Mouse (Mus musculus): ENCODE measurements around the gene Runx2. TPM values are rescaled to one million over a fixed set of nuclear protein-coding genes. Genes with fewer than 3 reads are reported as not detected.

The Runx2 gene
- 2.7 TPM for total RNA-seq (2023)

DNA sequence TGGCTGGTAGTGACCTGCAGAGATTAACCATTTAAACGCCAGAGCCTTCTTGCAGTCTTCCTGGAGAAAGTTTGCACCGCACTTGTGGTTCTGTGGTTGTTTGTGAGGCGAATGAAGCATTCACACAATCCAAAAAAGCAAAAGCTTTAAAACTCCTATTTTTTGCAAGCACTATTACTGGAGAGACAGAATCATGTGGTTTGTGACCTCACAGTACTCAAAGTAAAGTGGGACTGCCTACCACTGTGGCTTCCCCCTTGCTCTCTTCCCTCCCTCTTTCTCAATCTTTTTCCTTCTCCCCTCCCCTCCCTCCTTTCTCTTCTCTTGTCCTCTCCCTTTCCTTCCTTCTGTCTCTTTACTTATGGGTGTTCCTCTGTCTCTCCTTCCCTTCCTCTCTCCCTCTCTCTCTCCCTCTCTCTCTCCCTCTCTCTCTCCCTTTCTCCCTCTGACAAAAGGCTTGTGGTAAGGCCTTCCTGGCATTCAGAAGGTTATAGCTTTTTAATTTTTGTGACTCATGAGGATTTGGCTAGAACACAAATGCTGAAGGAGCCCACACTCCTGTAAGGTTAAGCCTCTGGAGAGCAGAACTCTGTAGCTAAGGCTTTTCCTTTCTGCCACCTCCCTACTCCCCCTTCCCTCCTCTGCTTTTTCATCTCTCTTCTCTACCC, at the start of gene Runx2:
Gene Runx2, minus strand, starts transcription at position 290 of the 668 bp plus-strand sequence.

DNA sequence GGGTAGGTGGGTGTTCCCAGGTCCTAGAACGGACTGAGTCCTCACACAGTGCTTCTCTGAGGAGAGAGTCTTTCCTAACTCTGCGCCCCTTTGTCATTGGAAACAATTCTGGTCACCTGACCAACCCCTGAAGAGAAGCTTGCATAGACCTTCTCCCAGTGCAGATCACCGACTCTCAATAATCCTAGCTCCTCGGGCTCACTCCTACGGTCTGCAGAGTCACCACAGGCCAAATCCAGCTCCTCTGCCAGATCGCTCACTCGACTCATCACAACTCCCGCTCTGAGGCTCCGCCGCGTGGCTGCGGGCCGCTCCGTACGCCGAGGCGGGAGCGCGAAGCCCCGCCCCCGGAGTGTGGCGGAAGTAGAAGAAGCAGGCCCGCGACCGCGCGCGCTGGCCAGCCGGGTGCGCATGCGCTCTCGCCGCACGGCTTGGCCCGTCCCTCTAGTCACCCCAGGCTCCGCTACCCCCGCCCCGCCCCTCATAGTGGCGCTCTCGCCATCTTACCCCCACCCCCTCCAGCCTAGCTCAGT, 37.8 kb downstream of the Runx2 start, which contains the start of gene Supt3:
Gene Supt3, plus strand, starts transcription at position 415 of the 533 bp plus-strand sequence.

Other genes starting within 250 kb of the Runx2 start
- gene Supt3, start 37.6 kb downstream of the Runx2 start, total RNA-seq (2023), result 14.4 TPM